Mouse (Mus musculus) megakaryocyte, embryonic 14.5 days (primary cell): ENCODE data around the gene Aldh1l1.

Source experiments
- FLI1 ChIP-seq: IDR thresholded peaks from 2 replicates; pipeline ENCODE4 v1.6.1; 2012; ENCODE audit warnings: low read length, inconsistent platforms, mixed read lengths
- GATA1 ChIP-seq: IDR thresholded peaks from 3 replicates; pipeline ENCODE4 v1.6.1; 2012; ENCODE audit warnings: mixed read lengths, low read length, inconsistent platforms, borderline replicate concordance

DNA sequence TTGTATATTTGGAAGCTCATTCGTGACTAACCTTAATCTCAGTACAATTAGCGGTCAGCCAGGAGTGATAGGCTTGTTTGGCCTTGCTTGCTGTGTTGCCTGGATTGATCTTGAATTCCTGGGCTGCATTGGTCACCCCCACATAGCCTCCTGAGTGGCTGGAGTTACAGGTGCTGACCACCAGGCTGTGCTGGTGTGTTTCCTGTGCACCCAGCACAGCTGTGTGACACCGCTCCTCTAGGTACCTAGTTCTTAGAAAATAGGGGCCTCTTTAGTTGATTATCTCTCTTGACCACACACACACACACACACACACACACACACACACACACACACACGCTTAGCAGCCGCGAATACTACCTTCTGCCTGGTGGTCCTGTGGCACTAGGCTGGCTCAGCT is 122.0 kb downstream of the Aldh1l1 start:
- TF ChIP-seq FLI1 (no peak), GATA1 (no peak)
